Mouse (Mus musculus) hindbrain, embryonic 14.5 days (tissue): ENCODE measurements around the gene Rcor1. TPM values are rescaled to one million over a fixed set of nuclear protein-coding genes. Genes with fewer than 3 reads are reported as not detected.

ENCODE experiments used
- ATAC-seq: fragments of 200-750 bp; cut with Nextera tagmentation; 2 replicates; pipeline ENCODE4 v1.8.0; 2017; ENCODE audit warnings: moderate number of reproducible peaks, mild to moderate bottlenecking, moderate TSS enrichment, moderate library complexity; ENCODE audit not compliant: low FRiP score
- DNase-seq: peaks from one replicate; pipeline ENCODE4 v3.0.0-alpha.2; 2015; ENCODE audit warnings: low spot score
- H3K27ac ChIP-seq: fragments of 300-500 bp; sonication (generic); 2 replicates; pipeline ENCODE4 v1.5.1; 2014; ENCODE audit warnings: mild to moderate bottlenecking, moderate library complexity
- H3K27me3 ChIP-seq: fragments of 300-500 bp; sonication (generic); 2 replicates; pipeline ENCODE4 v1.6.1; 2014; ENCODE audit warnings: mild to moderate bottlenecking, low read length, mixed read lengths; ENCODE audit not compliant: control insufficient read depth, insufficient read depth
- H3K36me3 ChIP-seq: fragments of 300-500 bp; sonication (generic); replicated peaks from 2 replicates; pipeline ENCODE4 v1.6.1; 2014; ENCODE audit not compliant: control insufficient read depth, insufficient read depth
- H3K4me1 ChIP-seq: fragments of 300-500 bp; sonication (generic); replicated peaks from 2 replicates; pipeline ENCODE4 v1.6.1; 2014; ENCODE audit warnings: antibody characterized with exemption, low read length, mixed read lengths; ENCODE audit not compliant: control insufficient read depth, insufficient read depth
- H3K4me2 ChIP-seq: fragments of 300-500 bp; sonication (generic); replicated peaks from 2 replicates; pipeline ENCODE4 v1.6.1; 2014; ENCODE audit warnings: mild to moderate bottlenecking, moderate library complexity
- H3K4me3 ChIP-seq: fragments of 300-500 bp; sonication (generic); replicated peaks from 2 replicates; pipeline ENCODE4 v1.5.1; 2014; ENCODE audit warnings: mild to moderate bottlenecking, low read length
- H3K9ac ChIP-seq: fragments of 300-500 bp; sonication (generic); 2 replicates; pipeline ENCODE4 v1.6.1; 2014
- H3K9me3 ChIP-seq: fragments of 300-500 bp; sonication (generic); 2 replicates; pipeline ENCODE4 v1.6.1; 2016; ENCODE audit warnings: low read length; ENCODE audit not compliant: control insufficient read depth
- WGBS: fragments of 180-500 bp; shearing (Covaris S2); extraction: QIAGEN DNeasy Blood & Tissue Kit; methylation state at CpG from one replicate; pipeline ENCODE4 v1.1.7; 2014; 5-methylcytosine and 5-hydroxymethylcytosine counted together
- polyA plus RNA-seq: library from polyadenylated mRNA; unstranded; fragments of >200 nt; fragmentation: Nextera tagmentation; extraction: Ambion mirVana; gene quantifications from 2 replicates; pipeline ENCODE4 v1.2.1, GENCODE M21; 2014

The Rcor1 gene
- polyA plus RNA-seq, 1 experiment from 2014 or later, result 6.8 TPM

DNA sequence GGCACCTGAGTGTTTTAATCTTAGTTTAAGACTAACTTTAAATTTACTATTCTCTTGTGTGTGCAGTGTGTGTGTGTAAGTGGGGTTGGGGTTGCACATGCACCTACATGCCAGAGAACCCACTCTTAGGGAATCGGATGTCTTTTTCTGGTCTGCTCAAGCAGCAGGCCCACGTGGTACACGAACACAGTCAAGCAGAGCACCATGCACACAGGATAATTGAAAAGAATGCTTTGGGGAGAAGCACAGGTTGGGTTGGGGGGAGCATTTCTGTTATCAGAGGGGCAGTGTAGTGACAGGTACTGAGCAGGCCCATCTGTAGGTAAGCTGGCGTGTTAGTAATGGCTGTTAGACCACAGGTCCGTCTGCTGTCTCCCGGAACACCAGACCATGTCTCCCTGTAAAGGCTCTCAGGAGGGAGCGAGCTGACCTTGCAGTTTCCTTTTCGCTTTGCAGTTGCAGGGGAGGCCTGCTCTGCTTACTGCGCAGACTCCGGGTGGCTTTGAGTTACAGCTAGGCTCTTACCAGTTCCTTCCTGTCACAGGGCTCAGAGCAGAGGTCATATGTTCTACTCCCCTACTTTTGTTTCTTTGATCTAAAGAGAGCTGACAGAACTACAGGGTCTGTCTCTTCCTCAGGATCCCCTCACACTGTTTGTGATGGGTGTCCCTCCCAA is 32.5 kb downstream of the Rcor1 start:
- Histone ChIP-seq H3K27me3 (no peaks in the 10 kb centered on the region), H3K4me3 (no peak overlapping the region), H3K27ac (peak overlapping the region; percentile 38), H3K4me1 (0 out of 2 replicates have a peak, but pooled peaks cover 6% of the 10 kb centered on the region), H3K36me3 (no peaks in the 10 kb centered on the region), H3K9me3 (no peaks in the 10 kb centered on the region), H3K9ac (no peak overlapping the region), H3K4me2 (no peak overlapping the region)
- WGBS, result 83% methylated on average over 10 of the region's 10 CpGs
- ATAC-seq (no peak), DNase-seq (no peak)

GRCm38 (mm10) chr12:111076385-111076965 is 37.3 kb downstream of the Rcor1 start:
- no peak for ATAC-seq
- 75% methylated on average over 12 of the region's 12 CpGs for WGBS
- no peaks in the 10 kb centered on the region for H3K9me3 ChIP-seq
- H3K27ac ChIP-seq, result no peak overlapping the region
- no peak overlapping the region for H3K9ac ChIP-seq
- no peaks in the 10 kb centered on the region for H3K36me3 ChIP-seq
- no peak overlapping the region for H3K4me3 ChIP-seq
- DNase-seq, result no peak
- no peaks in the 10 kb centered on the region for H3K27me3 ChIP-seq
- no peak overlapping the region for H3K4me2 ChIP-seq
- 0 out of 2 replicates have a peak, but pooled peaks cover 5% of the 10 kb centered on the region for H3K4me1 ChIP-seq

GRCm38 (mm10) chr12:111085579-111085978 is 46.4 kb downstream of the Rcor1 start:
- no peak overlapping the region for H3K4me3 ChIP-seq
- H3K9ac ChIP-seq, result no peak overlapping the region
- no peak overlapping the region for H3K4me2 ChIP-seq
- H3K9me3 ChIP-seq, result no peaks in the 10 kb centered on the region
- H3K4me1 ChIP-seq, result peaks cover 11% of the 10 kb centered on the region; the same call in 1 of the 2 replicates
- no peak for ATAC-seq
- WGBS, result 86% methylated on average over 4 of the region's 4 CpGs
- H3K27ac ChIP-seq, result no peak overlapping the region
- H3K36me3 ChIP-seq, result 0 out of 2 replicates have a peak, but pooled peaks cover 8% of the 10 kb centered on the region
- no peaks in the 10 kb centered on the region for H3K27me3 ChIP-seq
- no peak for DNase-seq

GRCm38 (mm10) chr12:111087066-111087465 is 47.9 kb downstream of the Rcor1 start:
- ATAC-seq, result no peak

DNA sequence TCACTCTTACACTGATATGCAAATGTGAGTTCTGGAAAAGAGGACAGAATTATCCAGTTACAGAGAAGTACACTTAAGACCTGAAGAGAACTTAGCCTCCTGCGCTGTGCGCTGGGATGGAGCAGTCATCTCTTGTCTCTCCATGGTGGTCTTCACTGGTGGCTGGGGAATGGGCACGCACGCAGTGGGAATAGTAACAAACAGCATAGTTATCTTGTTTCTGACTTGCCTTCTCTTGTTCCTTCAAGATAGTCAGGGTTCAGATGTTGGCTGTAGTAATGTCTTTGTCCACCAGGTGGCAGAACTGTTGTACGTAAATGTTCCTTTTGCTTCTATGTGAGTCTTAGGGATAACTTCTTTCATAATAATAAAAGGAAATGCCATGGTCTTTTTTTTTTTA is 49.0 kb downstream of the Rcor1 start:
- peak; percentile 92 for DNase-seq
- no peak overlapping the region for H3K4me3 ChIP-seq
- H3K9me3 ChIP-seq, result no peaks in the 10 kb centered on the region
- no peak overlapping the region for H3K4me2 ChIP-seq
- 0 out of 2 replicates have a peak, but pooled peaks cover 4% of the 10 kb centered on the region for H3K36me3 ChIP-seq
- H3K27ac ChIP-seq, result no peak overlapping the region; the same call in 1 of the 2 replicates
- WGBS, result 35% methylated on average over 5 of the region's 5 CpGs
- no peak overlapping the region for H3K9ac ChIP-seq
- H3K27me3 ChIP-seq, result no peaks in the 10 kb centered on the region
- ATAC-seq, result no peak
- H3K4me1 ChIP-seq, result peaks cover 11% of the 10 kb centered on the region; the same call in 1 of the 2 replicates

More at GRCm38 (mm10) chr12:111087066-111087465, 47.9 kb downstream of the Rcor1 start:
- 0 out of 2 replicates have a peak, but pooled peaks cover 8% of the 10 kb centered on the region for H3K36me3 ChIP-seq
- peaks cover 11% of the 10 kb centered on the region; the same call in 1 of the 2 replicates for H3K4me1 ChIP-seq
- no peak overlapping the region for H3K9ac ChIP-seq
- no peak overlapping the region for H3K4me3 ChIP-seq
- no peaks in the 10 kb centered on the region for H3K27me3 ChIP-seq
- DNase-seq, result no peak
- no peak overlapping the region for H3K27ac ChIP-seq
- 100% methylated on average over 1 of the region's 1 CpGs for WGBS
- H3K9me3 ChIP-seq, result no peaks in the 10 kb centered on the region
- no peak overlapping the region for H3K4me2 ChIP-seq

- no peak overlapping the region for H3K4me3 ChIP-seq
Observed at GRCm38 (mm10) chr12:111088731-111089141, 49.6 kb downstream of the Rcor1 start.

DNA sequence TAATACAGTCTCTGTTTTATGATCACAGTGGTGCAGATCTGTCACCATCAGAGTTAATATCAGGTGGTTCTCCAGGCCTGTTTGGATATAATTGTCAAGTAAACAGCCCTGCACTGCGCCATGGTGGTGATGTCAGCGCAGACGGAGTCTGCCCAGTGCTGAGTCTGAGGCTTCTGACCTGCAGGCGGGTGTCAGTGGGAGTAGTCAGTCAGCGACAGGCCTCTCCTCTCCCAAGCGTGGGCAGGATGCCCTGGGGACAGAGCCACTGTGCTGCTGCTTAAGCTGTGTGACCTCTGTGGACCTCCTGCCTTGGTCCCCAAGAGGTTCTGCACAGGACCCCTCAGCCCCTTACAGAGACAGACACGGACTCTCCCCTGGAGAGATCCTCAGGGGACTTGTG is 50.0 kb downstream of the Rcor1 start:
- 66% methylated on average over 7 of the region's 7 CpGs for WGBS
- Histone ChIP-seq H3K27me3 (no peaks in the 10 kb centered on the region), H3K27ac (no peak overlapping the region), H3K36me3 (no peaks in the 10 kb centered on the region), H3K9ac (no peak overlapping the region), H3K4me3 (no peak overlapping the region), H3K4me2 (no peak overlapping the region), H3K9me3 (no peaks in the 10 kb centered on the region), H3K4me1 (peaks cover 11% of the 10 kb centered on the region; the same call in 1 of the 2 replicates)
- ATAC-seq (peak; percentile 11; the same call in 1 of the 2 replicates), DNase-seq (no peak)

More at GRCm38 (mm10) chr12:111088731-111089141, 49.6 kb downstream of the Rcor1 start:
- no peaks in the 10 kb centered on the region for H3K9me3 ChIP-seq
- H3K27me3 ChIP-seq, result no peaks in the 10 kb centered on the region
- H3K9ac ChIP-seq, result no peak overlapping the region
- no peak for DNase-seq
- 38% methylated on average over 3 of the region's 3 CpGs for WGBS
- no peaks in the 10 kb centered on the region for H3K36me3 ChIP-seq
- ATAC-seq, result no peak
- H3K4me2 ChIP-seq, result no peak overlapping the region
- H3K4me1 ChIP-seq, result peaks cover 11% of the 10 kb centered on the region; the same call in 1 of the 2 replicates
- no peak overlapping the region for H3K27ac ChIP-seq

GRCm38 (mm10) chr12:111090801-111091200 is 51.6 kb downstream of the Rcor1 start:
- DNase-seq (no peak), ATAC-seq (no peak)
- H3K4me3 ChIP-seq, result no peak overlapping the region

DNA sequence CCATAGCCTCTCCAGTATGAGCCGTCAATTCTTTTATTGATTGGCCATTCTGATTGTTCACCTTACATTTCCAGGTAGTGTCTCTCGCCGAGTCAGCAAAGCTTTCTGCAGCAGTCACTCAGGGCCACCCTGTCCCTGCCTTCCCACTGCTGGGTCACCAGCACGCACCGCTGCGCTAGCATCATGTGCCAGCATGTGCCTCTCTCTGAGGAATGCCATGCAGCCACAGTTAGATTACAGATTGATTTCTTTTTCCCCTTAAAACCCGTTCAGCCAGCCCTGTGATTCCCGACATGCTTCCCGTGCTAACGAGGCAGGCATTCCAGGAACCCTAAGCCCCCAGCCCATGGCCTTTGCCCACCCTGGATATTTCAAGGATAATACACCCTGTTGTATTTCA is 52.8 kb downstream of the Rcor1 start:
- Histone ChIP-seq H3K27me3 (no peaks in the 10 kb centered on the region), H3K4me1 (peaks cover 11% of the 10 kb centered on the region; the same call in 1 of the 2 replicates), H3K4me2 (no peak overlapping the region), H3K9ac (no peak overlapping the region), H3K27ac (no peak overlapping the region), H3K4me3 (no peak overlapping the region), H3K9me3 (no peaks in the 10 kb centered on the region), H3K36me3 (peaks cover 4% of the 10 kb centered on the region; the same call in 1 of the 2 replicates)
- DNase-seq (no peak), ATAC-seq (no peak)
- WGBS, result 85% methylated on average over 10 of the region's 10 CpGs

More at GRCm38 (mm10) chr12:111090801-111091200, 51.6 kb downstream of the Rcor1 start:
- Histone ChIP-seq H3K36me3 (peaks cover 4% of the 10 kb centered on the region; the same call in 1 of the 2 replicates), H3K27ac (no peak overlapping the region), H3K27me3 (no peaks in the 10 kb centered on the region), H3K4me1 (peaks cover 11% of the 10 kb centered on the region; the same call in 1 of the 2 replicates), H3K4me2 (no peak overlapping the region), H3K9me3 (no peaks in the 10 kb centered on the region), H3K9ac (no peak overlapping the region)
